Mouse (Mus musculus): ENCODE data around the gene Casq2. TPM values are rescaled to one million over a fixed set of nuclear protein-coding genes. Genes with fewer than 3 reads are reported as not detected.
A peak's percentile ranks its signal among the peaks of the same experiment; 100 is the strongest.

The Casq2 gene
- polyA plus RNA-seq, 1 experiment from 2014 or later = 11.3 TPM

DNA sequence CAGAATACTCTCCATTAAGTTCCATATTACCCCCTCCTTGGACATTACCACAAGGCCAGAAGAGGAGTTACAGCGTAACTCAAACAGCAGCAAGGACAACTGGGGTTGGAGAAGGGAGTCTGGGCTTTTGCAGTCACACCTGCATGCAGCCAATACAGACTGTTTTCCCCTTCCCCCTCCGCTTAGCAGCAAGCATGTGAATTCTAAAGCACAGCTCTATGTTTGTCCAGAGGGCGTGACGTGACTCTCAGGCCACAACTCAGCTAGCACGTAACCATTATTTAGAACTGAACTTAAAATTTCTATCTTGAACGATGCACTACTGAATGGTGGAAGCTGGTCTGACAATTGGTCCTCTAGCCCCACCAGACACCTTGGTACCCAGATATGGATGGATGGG is 54.4 kb downstream of the Casq2 start:
- H3K9ac ChIP-seq = no peak overlapping the region
- peaks cover 5% of the 10 kb centered on the region; the same call in 1 of the 2 replicates for H3K27me3 ChIP-seq
- peaks cover 4% of the 10 kb centered on the region for H3K4me1 ChIP-seq
- no peak for ATAC-seq (ENCODE audit: insufficient number of reproducible peaks, insufficient read depth, low FRiP score, low TSS enrichment)
- H3K36me3 ChIP-seq = no peaks in the 10 kb centered on the region
- WGBS = 94% methylated on average over 6 of the region's 6 CpGs
- no peak overlapping the region for H3K4me2 ChIP-seq (replicated peaks)
- no peak overlapping the region for H3K4me3 ChIP-seq
- H3K27ac ChIP-seq = no peak overlapping the region
- H3K9me3 ChIP-seq = no peaks in the 10 kb centered on the region

DNA sequence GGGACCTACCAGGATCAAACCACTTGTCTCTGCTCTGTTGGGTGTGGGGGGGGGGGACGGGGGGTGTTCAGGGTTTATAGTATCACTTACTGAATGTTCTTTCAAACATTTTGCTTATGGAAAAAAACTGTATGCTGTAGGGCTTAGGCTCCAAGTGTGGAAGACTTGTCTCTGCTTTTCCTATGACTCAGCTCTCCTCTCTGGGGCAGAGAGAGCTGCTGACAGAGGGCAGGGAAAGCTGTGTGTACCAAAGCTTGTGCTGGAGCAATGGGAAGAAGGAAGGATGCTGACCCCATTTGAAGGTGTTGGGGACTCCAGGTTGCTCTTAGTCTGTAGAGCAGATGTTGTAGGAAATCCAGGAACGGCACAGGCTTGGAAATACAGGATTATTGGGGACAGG is 55.2 kb downstream of the Casq2 start:
- Histone ChIP-seq H3K9ac (no peak overlapping the region), H3K27ac (no peak overlapping the region)

DNA sequence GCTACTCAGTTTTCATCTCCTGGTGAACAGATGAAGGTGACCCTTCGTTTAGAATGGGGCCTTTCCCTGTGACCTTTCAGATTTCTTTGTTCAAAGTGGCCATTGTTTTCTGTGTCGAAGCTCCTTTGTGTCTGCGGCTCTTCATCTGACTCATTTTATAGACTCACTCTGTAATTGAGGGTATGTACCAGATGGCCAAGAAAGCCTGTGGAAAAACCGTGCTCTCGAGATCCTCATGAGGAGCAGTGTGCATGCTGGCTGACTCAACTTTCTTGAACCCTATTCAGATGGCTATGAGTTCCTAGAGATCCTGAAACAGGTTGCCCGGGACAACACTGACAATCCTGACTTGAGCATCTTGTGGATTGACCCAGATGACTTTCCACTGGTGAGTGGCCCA is 55.7 kb downstream of the Casq2 start:
- H3K36me3 ChIP-seq = no peaks in the 10 kb centered on the region
- H3K4me1 ChIP-seq = no peaks in the 10 kb centered on the region
- no peak overlapping the region for H3K9ac ChIP-seq
- ATAC-seq (ENCODE audit: insufficient number of reproducible peaks, insufficient read depth, low FRiP score, low TSS enrichment) = no peak
- no peak overlapping the region for H3K27ac ChIP-seq
- no peak overlapping the region for H3K4me3 ChIP-seq
- H3K4me2 ChIP-seq (replicated peaks) = no peak overlapping the region
- H3K27me3 ChIP-seq = peaks cover 5% of the 10 kb centered on the region; the same call in 1 of the 2 replicates
- no peaks in the 10 kb centered on the region for H3K9me3 ChIP-seq
- 70% methylated on average over 6 of the region's 6 CpGs for WGBS

More for the DNA sequence above, 55.2 kb downstream of the Casq2 start:
- H3K27me3 ChIP-seq = peaks cover 5% of the 10 kb centered on the region; the same call in 1 of the 2 replicates
- WGBS = 76% methylated on average over 2 of the region's 2 CpGs
- no peak for ATAC-seq (ENCODE audit: insufficient number of reproducible peaks, insufficient read depth, low FRiP score, low TSS enrichment)
- no peaks in the 10 kb centered on the region for H3K9me3 ChIP-seq
- no peaks in the 10 kb centered on the region for H3K36me3 ChIP-seq
- H3K4me1 ChIP-seq = no peaks in the 10 kb centered on the region
- H3K4me3 ChIP-seq = no peak overlapping the region
- H3K4me2 ChIP-seq (replicated peaks) = no peak overlapping the region

DNA sequence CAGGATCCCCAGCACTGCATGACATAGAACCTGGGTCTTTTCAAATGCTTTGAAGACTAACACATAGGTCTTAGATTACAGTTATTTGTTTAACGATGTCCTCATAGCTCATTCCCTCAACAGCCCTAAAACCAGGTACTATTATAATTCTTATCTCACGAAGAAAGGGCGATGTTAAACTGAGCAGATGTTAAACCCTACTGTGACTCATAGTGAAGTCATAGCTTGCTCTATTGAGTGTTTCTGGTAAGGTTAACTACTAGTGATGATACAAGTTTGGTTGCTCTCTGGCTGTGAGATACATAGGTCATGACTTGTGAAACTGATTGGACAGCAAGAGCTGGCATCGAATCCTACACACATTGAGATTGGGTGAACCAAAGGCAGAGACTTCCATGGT is 56.7 kb downstream of the Casq2 start:
- 91% methylated on average over 4 of the region's 4 CpGs for WGBS
- no peak overlapping the region for H3K4me2 ChIP-seq (replicated peaks)

DNA sequence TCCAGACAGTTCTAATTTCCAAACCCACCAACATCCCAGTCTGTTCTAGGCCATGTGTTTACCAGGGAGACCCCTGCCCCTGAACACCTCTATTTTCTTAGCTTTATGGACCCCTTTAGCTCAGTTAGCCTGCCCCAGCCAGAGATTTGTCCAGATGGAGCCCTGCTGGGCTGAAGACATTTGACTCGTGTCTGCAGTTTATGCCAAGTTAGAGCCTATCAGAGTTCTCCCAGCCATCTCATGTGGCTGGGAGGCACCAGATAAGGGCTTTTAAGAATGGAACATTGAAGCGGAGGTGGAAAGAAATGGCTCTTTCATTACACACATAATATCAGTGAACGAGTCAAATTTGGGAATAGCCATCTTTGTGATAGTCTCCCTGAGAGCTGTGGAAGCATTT is 57.3 kb downstream of the Casq2 start:
- Histone ChIP-seq H3K9me3 (no peaks in the 10 kb centered on the region), H3K4me2 (replicated peaks) (no peak overlapping the region), H3K4me1 (no peaks in the 10 kb centered on the region), H3K4me3 (no peak overlapping the region), H3K27me3 (no peaks in the 10 kb centered on the region), H3K27ac (no peak overlapping the region), H3K36me3 (no peaks in the 10 kb centered on the region), H3K9ac (no peak overlapping the region)
- ATAC-seq (ENCODE audit: insufficient number of reproducible peaks, insufficient read depth, low FRiP score, low TSS enrichment) = no peak
- 87% methylated on average over 3 of the region's 3 CpGs for WGBS

More for the DNA sequence above, 56.7 kb downstream of the Casq2 start:
- peaks cover 4% of the 10 kb centered on the region; the same call in 1 of the 2 replicates for H3K27me3 ChIP-seq
- no peak overlapping the region for H3K4me3 ChIP-seq
- no peaks in the 10 kb centered on the region for H3K36me3 ChIP-seq
- no peak for ATAC-seq (ENCODE audit: insufficient number of reproducible peaks, insufficient read depth, low FRiP score, low TSS enrichment)
- H3K4me1 ChIP-seq = no peaks in the 10 kb centered on the region
- H3K27ac ChIP-seq = no peak overlapping the region
- H3K9me3 ChIP-seq = no peaks in the 10 kb centered on the region
- no peak overlapping the region for H3K9ac ChIP-seq

DNA sequence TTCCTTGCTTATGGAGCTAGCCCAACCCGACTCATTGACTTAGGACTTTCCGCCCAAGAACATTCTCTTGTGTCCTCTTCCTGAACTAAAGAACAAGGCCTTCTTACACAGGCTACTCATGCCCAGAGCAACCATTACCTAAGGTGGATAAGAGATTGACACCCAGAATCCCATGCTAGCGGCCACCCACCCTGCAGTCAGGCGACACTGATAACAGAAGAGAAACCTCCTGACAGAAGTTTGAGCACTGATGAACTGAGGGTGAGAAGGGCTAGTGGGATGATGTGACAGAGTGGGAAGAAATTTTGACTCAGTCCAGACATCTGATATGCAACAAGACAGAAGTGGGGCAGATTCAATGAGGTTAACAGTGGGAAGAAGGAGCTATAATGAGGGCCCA is 58.2 kb downstream of the Casq2 start:
- no peak overlapping the region for H3K27ac ChIP-seq
- no peaks in the 10 kb centered on the region for H3K27me3 ChIP-seq
- H3K4me3 ChIP-seq = no peak overlapping the region
- WGBS = 94% methylated on average over 4 of the region's 4 CpGs
- no peaks in the 10 kb centered on the region for H3K9me3 ChIP-seq
- no peak overlapping the region for H3K9ac ChIP-seq
- no peak overlapping the region for H3K4me2 ChIP-seq (replicated peaks)
- H3K36me3 ChIP-seq = no peaks in the 10 kb centered on the region
- H3K4me1 ChIP-seq = peaks cover 2% of the 10 kb centered on the region
- no peak for ATAC-seq (ENCODE audit: insufficient number of reproducible peaks, insufficient read depth, low FRiP score, low TSS enrichment)

DNA sequence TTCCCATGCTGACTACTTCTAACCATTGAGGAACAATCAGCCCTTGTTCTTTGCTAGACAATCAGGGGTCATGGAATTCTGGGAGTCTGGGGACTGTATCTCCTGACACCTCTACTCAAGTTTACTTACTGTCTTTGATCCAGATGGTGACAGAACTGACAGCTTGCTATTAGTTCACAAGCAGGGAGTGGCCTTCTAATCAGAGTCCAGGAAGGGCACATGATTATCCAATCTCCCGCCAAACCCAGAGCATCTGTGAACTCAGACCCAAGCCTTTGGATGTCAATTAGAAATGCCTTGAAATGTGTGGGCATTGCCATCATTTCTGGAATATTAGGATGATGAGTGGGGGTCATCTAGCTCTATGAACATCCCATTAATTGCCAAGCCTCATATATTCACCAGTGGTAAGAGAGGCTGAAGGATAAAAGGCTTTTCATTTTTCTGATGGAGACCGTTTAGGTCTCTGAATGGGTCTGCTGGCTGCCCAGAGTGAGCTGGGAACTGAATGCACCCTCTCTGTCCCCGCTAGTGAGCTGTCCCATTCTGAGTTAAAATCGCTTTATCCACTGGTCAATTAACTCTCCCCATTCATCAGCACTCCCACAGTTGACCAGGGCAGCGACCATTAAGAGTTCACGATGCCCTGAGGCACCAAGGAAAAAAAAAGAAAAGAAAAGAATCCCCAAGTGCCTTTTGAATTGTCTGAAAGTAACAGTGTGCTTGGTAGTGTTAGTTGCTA is 59.6 kb downstream of the Casq2 start:
- Histone ChIP-seq H3K4me2 (replicated peaks) (no peak overlapping the region), H3K9ac (no peak overlapping the region), H3K9me3 (no peaks in the 10 kb centered on the region), H3K4me3 (no peak overlapping the region), H3K4me1 (peaks cover 8% of the 10 kb centered on the region), H3K36me3 (no peaks in the 10 kb centered on the region), H3K27ac (no peak overlapping the region), H3K27me3 (no peaks in the 10 kb centered on the region)
- WGBS = 17% methylated on average over 6 of the region's 6 CpGs
- no peak for ATAC-seq (ENCODE audit: insufficient number of reproducible peaks, insufficient read depth, low FRiP score, low TSS enrichment)

DNA sequence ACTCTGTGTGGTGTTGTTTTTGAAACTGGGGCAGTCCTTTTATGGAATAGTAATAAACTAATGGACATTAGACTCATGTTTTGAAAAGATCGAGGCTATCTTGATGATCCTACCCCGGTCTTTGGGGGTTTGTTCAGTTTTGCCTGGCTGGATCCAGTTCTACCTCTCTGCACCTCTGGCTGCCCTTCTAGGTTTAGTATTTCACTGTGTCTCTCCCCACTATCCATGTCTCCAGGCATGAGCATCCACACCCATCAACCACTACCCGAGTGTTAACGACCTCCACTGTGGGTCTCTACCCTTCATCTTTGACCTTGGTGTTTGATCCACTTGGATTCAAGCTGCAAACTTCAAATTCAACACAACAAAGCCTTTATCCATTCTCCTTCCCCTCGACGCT is 60.2 kb downstream of the Casq2 start:
- Histone ChIP-seq H3K27me3 (no peaks in the 10 kb centered on the region), H3K4me3 (no peak overlapping the region), H3K27ac (no peak overlapping the region), H3K4me1 (peaks cover 8% of the 10 kb centered on the region), H3K36me3 (no peaks in the 10 kb centered on the region), H3K9me3 (no peaks in the 10 kb centered on the region), H3K9ac (no peak overlapping the region), H3K4me2 (replicated peaks) (no peak overlapping the region)
- no peak for ATAC-seq (ENCODE audit: insufficient number of reproducible peaks, insufficient read depth, low FRiP score, low TSS enrichment)
- 77% methylated on average over 6 of the region's 6 CpGs for WGBS

DNA sequence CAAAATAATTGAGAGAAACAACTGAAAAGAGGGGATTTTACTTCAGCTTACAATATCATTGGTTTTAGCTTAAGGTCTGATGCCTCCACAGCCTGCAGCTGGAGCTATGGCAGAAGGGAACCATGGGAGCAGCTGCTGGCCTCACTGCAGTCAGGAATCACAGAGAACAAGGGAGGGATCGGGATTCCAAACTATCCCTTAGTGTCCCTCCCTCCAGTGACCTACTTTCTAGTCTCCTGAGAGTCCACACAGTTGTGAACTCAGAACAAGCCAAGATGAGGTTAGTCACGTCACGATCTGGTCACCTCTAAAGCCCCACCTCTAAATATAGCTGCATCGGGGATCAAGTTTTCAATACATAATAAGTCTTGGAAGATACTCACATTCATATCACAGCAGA is 61.0 kb downstream of the Casq2 start:
- WGBS = 80% methylated on average over 4 of the region's 4 CpGs
- Histone ChIP-seq H3K4me2 (replicated peaks) (no peak overlapping the region), H3K4me3 (no peak overlapping the region), H3K27me3 (no peaks in the 10 kb centered on the region), H3K9ac (no peak overlapping the region), H3K27ac (no peak overlapping the region), H3K9me3 (no peaks in the 10 kb centered on the region), H3K4me1 (peaks cover 10% of the 10 kb centered on the region), H3K36me3 (no peaks in the 10 kb centered on the region)
- ATAC-seq (ENCODE audit: insufficient number of reproducible peaks, insufficient read depth, low FRiP score, low TSS enrichment) = no peak

DNA sequence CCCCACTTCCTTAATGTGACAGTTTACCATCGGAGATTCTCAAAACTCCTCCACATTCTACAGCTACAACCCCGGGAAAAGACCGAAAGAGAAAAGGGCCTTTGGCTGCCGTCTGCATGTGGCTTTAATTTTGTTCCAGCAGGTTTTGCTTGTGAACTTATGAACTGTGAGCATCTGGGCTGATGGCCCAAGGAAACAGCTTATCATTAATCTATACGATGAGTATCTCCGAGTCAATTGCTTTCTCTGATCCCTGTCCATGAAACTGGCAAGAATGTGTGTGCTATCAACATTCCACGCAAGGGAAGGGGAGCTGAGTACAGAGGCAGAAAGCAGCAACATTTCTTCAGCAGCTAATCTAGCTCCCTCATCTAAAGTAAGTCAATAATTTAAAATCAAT is 63.7 kb downstream of the Casq2 start:
- H3K4me2 ChIP-seq (replicated peaks) = no peak overlapping the region
- H3K4me1 ChIP-seq = peaks cover 18% of the 10 kb centered on the region
- no peaks in the 10 kb centered on the region for H3K27me3 ChIP-seq
- ATAC-seq (ENCODE audit: insufficient number of reproducible peaks, insufficient read depth, low FRiP score, low TSS enrichment) = no peak
- no peak overlapping the region for H3K9ac ChIP-seq
- no peaks in the 10 kb centered on the region for H3K9me3 ChIP-seq
- H3K4me3 ChIP-seq = no peak overlapping the region
- WGBS = 20% methylated on average over 7 of the region's 7 CpGs
- no peaks in the 10 kb centered on the region for H3K36me3 ChIP-seq
- H3K27ac ChIP-seq = no peak overlapping the region

DNA sequence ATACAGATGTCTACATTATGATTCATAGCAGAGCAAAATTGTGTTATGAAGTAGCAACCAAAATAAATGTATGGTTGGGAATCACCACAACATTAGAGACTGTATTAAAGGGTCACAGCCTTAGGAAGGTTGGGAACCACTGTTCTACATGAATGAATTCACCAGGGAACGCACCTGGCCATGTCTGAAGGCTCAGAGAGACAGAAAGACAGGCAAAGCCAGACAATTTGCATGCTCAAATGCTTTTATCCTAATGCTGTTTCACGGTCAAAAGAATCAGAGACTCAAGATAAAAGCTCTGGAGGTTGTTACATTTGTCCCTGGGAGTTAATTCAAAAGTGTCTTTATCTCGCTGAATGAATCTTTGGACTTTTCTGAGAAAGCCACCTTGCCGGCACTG is 65.6 kb downstream of the Casq2 start:
- no peak for ATAC-seq (ENCODE audit: insufficient number of reproducible peaks, insufficient read depth, low FRiP score, low TSS enrichment)
- H3K4me2 ChIP-seq (replicated peaks) = no peak overlapping the region
- WGBS = 40% methylated on average over 4 of the region's 4 CpGs
- no peaks in the 10 kb centered on the region for H3K9me3 ChIP-seq
- peaks cover 23% of the 10 kb centered on the region for H3K4me1 ChIP-seq
- 0 out of 2 replicates have a peak overlapping the region, but pooled peaks have one; percentile 57 for H3K27ac ChIP-seq
- H3K4me3 ChIP-seq = no peak overlapping the region
- no peak overlapping the region for H3K9ac ChIP-seq
- H3K36me3 ChIP-seq = 0 out of 2 replicates have a peak, but pooled peaks cover under 1% of the 10 kb centered on the region
- no peaks in the 10 kb centered on the region for H3K27me3 ChIP-seq

DNA sequence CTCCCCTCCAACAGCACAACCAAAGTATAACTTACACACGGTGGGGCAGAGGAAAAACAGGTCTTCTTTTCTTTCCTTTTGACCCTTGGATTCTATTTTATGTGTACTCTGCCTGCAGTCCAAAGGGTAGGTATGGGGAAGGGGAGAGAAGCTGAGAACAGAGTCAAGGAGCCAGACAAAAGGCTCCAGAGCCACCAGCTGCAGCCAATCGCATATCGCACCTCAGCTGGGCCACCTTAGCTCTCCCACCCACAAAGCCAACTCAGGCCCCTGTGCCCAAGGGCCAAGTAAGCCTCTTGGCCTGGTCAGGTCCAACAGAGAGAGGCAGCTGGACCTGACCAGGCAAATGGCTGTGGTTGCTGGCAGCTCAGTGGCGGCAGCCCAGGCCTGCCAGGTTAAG is 66.3 kb downstream of the Casq2 start:
- peaks cover 6% of the 10 kb centered on the region; the same call in 1 of the 2 replicates for H3K36me3 ChIP-seq
- ATAC-seq (ENCODE audit: insufficient number of reproducible peaks, insufficient read depth, low FRiP score, low TSS enrichment) = no peak
- no peak overlapping the region for H3K9ac ChIP-seq
- H3K27me3 ChIP-seq = no peaks in the 10 kb centered on the region
- no peak overlapping the region for H3K4me2 ChIP-seq (replicated peaks)
- 34% methylated on average over 4 of the region's 4 CpGs for WGBS
- H3K4me3 ChIP-seq = no peak overlapping the region
- no peaks in the 10 kb centered on the region for H3K9me3 ChIP-seq
- 0 out of 2 replicates have a peak overlapping the region, but pooled peaks have one; percentile 57 for H3K27ac ChIP-seq
- peaks cover 23% of the 10 kb centered on the region for H3K4me1 ChIP-seq
